Mouse (Mus musculus): ENCODE measurements around the gene Adcy2. TPM values are rescaled to one million over a fixed set of nuclear protein-coding genes. Genes with fewer than 3 reads are reported as not detected.

The Adcy2 gene
- total RNA-seq, 2 experiments from 2014 or later, result 82.1 to 127 TPM

GRCm38 (mm10) chr13:68973143-68973542, 26.2 kb downstream of the Adcy2 start:
- peak in 1 of 2 experiments; percentile 54 for DNase-seq (ENCODE audit: low spot score in 2 of 2)

GRCm38 (mm10) chr13:68961580-68961979, 37.8 kb downstream of the Adcy2 start:
- DNase-seq (ENCODE audit: low spot score in 2 of 2), result peak; percentile 48 to 72

- DNase-seq (ENCODE audit: low spot score in 2 of 2), result no peak
Measured at GRCm38 (mm10) chr13:68960513-68960912, 38.8 kb downstream of the Adcy2 start.

- DNase-seq (ENCODE audit: low spot score in 2 of 2), result no peak
Measured at GRCm38 (mm10) chr13:68959406-68959805, 39.9 kb downstream of the Adcy2 start.

- no peak for DNase-seq (ENCODE audit: low spot score in 2 of 2)
Measured at GRCm38 (mm10) chr13:68942735-68943134, 56.6 kb downstream of the Adcy2 start.

GRCm38 (mm10) chr13:68941429-68941828, 57.9 kb downstream of the Adcy2 start:
- DNase-seq (ENCODE audit: low spot score in 2 of 2), result no peak

- DNase-seq (ENCODE audit: low spot score in 2 of 2), result no peak
Measured at GRCm38 (mm10) chr13:68932283-68932647, 67.1 kb downstream of the Adcy2 start.

- peak in 1 of 2 experiments; percentile 60 for DNase-seq (ENCODE audit: low spot score in 2 of 2)
Measured at GRCm38 (mm10) chr13:68931602-68932282, 67.6 kb downstream of the Adcy2 start.

- DNase-seq (ENCODE audit: low spot score in 2 of 2), result no peak
Measured at GRCm38 (mm10) chr13:68928469-68928868, 70.9 kb downstream of the Adcy2 start.

GRCm38 (mm10) chr13:68913666-68914288, 85.6 kb downstream of the Adcy2 start:
- DNase-seq (ENCODE audit: low spot score in 2 of 2), result no peak

GRCm38 (mm10) chr13:68906667-68907066, 92.7 kb downstream of the Adcy2 start:
- peak; percentile 39 to 65 for DNase-seq (ENCODE audit: low spot score in 2 of 2)

GRCm38 (mm10) chr13:68902708-68903107, 96.6 kb downstream of the Adcy2 start:
- no peak for DNase-seq (ENCODE audit: low spot score in 2 of 2)

- peak; percentile 67 to 79 for DNase-seq (ENCODE audit: low spot score in 2 of 2)
Measured at GRCm38 (mm10) chr13:68889929-68890593, 109.3 kb downstream of the Adcy2 start.

- DNase-seq (ENCODE audit: low spot score in 2 of 2), result no peak
Measured at GRCm38 (mm10) chr13:68868776-68869175, 130.6 kb downstream of the Adcy2 start.

GRCm38 (mm10) chr13:68867940-68868655, 131.2 kb downstream of the Adcy2 start:
- DNase-seq (ENCODE audit: low spot score in 2 of 2), result peak in 1 of 2 experiments; percentile 24

GRCm38 (mm10) chr13:68860036-68860435, 139.3 kb downstream of the Adcy2 start:
- DNase-seq (ENCODE audit: low spot score in 2 of 2), result no peak

- DNase-seq (ENCODE audit: low spot score in 2 of 2), result no peak
Measured at GRCm38 (mm10) chr13:68848265-68848664, 151.1 kb downstream of the Adcy2 start.

GRCm38 (mm10) chr13:68839517-68839916, 159.8 kb downstream of the Adcy2 start:
- peak in 1 of 2 experiments; percentile 25 for DNase-seq (ENCODE audit: low spot score in 2 of 2)

GRCm38 (mm10) chr13:68836183-68836582, 163.2 kb downstream of the Adcy2 start:
- DNase-seq (ENCODE audit: low spot score in 2 of 2), result no peak

GRCm38 (mm10) chr13:68835424-68836045, 163.8 kb downstream of the Adcy2 start:
- no peak for DNase-seq (ENCODE audit: low spot score in 2 of 2)

GRCm38 (mm10) chr13:68832141-68832540, 167.2 kb downstream of the Adcy2 start:
- DNase-seq (ENCODE audit: low spot score in 2 of 2), result no peak

Data from left cerebral cortex, adult 18-20 months (tissue).